Mouse (Mus musculus): ENCODE measurements around the gene Serinc3.
"Not testable (repeated sequence)": the region's sequence is repeated elsewhere in the genome, so short reads cannot be mapped to it uniquely, and the experiment has no call there.

The Serinc3 gene

DNA sequence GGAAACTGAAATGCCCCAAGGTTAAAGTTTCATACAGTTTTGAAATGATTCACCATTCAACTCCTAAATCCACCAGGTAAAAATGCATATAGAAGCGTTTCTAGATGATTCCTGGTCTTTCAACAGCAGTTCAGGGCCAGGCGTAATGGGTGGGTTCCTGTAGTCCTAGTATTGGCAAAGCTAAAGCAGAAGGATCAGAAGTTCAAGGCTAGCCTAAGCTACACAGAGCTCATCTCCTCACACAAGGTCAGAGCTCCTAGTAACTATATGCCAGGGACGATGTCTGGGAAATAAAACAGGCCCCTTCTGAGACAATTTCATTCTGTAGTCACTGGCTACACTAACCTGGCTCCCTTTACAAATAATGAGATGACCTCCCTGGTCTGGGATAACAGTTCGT is 13.7 kb downstream of the Serinc3 start:
- in situ Hi-C loops (cut with MboI, MseI): no loop called here

DNA sequence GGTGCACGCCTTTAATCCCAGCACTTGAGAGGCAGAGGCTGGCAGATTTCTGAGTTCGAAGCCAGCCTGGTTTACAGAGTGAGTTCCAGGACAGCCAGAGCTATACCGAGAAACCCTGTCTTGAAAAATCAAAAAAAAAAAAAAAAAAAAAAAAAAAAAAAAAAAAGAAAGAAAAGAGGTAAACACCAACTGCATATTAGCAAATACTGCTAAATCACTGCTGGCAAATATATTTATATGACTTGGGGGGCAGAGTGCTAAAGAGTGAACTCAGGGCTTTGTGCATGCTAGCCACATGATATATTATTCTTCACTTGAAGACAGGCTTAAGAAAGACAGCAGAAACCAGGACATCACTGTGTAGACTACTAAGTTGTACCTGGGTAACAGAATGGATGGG is 23.5 kb downstream of the Serinc3 start:
- in situ Hi-C loops (cut with MboI, MseI): not testable (repeated sequence)

DNA sequence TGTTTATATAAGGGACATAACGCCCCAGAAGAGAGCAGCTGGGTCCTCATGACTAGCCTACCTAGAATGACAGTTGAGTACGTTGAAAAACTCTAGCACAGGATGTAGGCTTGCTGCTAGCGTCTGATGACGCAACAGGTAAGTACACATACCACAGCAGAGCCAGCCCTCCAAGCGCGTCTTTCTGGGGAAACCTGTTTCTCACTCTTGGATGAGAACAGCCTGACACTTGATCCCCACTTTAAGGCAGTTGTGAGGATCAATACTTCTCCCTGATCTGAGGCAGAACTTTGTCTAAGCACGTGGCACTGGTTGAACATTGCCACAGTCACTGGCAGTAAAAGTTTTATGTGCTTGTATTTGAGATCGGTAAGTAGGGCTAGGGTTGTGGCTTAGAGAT is 24.5 kb downstream of the Serinc3 start:
- in situ Hi-C loops (cut with MboI, MseI): no loop called here

DNA sequence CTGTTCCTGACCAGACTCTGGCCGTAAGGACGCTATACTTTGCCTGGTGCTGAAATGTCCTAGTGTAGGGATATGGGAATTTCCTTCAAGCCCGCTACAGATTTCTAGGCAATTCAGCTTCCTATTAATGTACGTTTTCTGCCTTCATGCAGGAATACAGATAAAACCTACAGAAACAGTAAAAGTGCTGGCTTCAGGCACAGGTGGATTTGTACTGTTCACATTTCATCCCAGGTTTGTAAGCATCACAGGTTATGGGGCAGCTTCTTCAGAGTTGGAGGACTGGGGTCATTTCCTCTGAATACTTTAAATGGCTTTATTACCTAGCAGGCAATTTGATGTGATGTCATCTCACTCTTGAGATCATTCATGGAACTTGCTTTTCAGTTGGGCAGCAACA is 27.1 kb downstream of the Serinc3 start:
- in situ Hi-C loops (cut with MboI, MseI): no loop called here

DNA sequence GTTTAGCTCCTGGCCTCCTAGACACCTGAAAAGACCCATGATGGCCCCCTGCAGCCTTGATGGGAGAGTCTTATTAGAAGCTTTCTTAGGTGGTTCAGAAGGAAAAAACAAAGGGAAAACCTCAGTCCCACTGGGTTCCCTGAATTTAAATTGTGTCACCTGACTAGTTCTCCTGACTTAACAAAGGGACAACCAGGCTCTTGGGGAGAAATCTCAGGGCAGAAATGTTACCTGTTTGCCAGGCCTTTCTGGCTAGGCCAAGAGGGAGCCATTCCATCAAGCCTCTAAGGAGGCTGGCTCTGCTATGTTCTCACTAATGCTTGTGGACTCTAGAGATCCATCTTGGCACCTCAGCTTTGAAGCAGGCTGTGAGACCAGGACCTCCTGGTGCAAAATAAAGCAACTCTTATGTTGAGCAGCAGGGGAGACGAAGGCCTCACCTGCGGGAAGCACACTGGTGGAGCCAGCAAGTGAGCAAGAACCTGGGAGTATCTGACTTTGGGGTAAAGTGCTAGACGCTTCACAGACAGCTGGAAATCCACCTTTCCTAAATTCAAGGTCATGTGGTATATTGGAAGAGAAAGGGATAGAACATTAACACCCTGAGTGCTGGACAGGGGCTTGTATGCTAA is 27.6 kb downstream of the Serinc3 start:
- in situ Hi-C loops (cut with MboI, MseI): no loop called here

DNA sequence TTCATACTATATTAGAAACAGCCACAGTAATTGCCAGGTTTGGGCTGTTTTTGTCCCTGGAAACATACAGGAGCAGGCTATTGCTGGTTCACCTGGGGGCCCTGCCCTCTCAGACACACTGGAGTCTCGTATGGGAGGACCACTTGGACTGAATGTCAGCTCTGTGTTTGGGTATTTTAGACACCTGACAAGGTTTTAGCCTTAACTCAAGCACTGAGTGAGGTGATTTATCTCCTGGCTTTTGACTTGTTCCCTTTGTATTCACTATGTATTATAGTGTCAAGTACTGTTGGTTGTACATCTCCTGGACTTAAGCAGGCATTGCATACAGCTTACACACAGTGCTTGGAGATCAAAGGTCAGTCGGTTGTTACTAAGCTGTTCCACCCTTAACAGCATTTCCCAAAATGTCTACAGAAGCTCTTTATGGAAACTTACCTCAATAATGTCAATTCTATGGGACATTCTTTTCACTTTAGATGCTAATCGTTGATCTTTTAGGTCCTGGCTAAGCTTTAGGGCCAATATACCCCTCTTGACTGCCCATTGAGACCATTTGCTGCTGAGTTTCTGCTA is 28.2 kb downstream of the Serinc3 start:
- in situ Hi-C loops (cut with MboI, MseI): no loop called here

DNA sequence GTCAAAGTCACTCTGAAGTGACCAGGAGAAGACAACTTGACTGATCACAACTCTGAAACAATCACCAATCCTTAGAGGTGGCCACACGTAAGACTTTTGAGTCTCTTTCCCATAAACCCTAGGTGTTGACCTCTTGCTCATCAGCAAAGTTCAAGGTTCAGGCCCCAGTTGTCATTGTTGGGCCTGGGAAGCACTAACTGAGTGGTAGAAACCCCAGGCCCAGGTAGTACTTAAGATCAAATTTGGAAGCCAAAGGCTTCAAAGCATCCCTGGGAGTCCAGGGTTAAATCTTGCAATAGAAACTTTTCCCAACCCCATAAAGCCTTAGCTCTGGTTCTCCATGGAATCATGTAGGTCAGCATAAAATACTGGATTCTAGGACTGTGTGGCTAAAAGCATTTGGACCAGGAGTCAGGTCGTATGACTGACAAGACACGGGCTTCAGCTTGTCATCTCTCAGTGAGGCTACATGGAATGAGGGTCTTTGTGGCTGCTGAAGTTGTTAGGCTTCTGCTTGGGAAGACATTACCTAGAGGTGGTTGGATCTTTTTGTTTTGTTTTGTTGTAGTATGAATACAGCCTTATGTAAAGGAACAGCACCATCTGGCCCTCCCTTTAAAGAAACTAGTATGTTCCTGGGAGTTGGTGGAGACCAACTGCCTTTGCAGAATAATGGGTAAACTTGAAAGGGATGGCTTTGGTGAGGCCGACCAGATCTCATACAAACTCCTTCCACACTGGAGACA is 28.9 kb downstream of the Serinc3 start:
- in situ Hi-C loops (cut with MboI, MseI): no loop called here

DNA sequence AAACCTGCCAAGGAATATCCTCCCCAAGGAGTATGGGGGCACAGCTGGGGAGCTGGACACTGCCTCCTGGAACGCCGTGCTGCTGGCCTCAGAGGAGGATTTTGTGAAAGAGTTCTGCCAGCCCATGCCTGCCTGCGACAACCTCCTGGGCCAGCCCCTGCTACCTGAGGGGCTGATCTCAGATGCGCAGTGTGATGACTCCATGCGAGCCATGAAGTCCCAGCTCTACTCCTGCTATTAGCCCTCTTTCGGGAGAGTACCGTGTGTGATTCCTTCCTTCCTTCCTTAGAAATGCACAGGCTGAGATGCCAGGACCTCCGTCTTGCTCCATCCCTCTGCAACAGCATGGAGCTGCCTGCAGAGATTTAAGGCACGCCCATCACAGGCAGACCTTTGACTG is 29.5 kb downstream of the Serinc3 start:
- in situ Hi-C loops (cut with MboI, MseI): no loop called here

DNA sequence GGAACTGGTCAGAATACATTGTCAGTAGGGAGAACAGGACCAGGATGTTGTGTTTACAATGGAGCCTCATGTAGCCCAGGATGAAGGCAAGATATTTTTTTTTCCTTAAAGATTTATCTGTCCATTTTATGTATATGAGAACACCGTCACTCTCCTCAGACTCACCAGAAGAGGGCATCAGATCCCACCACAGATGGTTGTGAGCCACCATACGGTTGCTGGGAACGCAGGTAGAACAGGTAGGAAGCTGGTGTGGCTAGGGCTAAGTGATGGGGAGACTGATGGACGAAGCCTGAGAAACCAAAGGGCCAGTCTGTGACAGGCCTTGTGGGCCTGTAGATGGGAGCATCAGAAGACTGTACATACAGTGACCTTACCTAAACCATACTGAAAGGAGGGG is 30.9 kb downstream of the Serinc3 start:
- in situ Hi-C loops (cut with MboI, MseI): no loop called here

DNA sequence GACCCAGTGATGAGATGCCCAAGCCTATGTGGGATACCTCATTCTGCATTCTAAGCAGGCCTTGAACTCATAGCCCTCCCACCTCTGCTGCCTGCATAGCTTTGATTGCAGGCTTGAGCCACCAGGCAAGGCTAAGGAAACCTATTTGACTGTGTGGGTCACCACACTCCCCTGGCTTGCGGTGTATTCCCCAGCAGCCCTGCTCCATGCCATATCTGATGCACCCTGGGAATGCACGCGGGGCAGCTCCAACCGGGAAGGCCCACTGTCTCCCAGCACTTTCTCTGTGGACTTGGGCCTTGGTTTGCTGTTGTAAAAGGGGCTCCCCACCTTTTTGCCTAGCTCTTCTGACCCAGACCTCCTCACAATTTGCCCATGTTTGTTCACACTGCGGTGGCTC is 31.7 kb downstream of the Serinc3 start:
- in situ Hi-C loops (cut with MboI, MseI): no loop called here

DNA sequence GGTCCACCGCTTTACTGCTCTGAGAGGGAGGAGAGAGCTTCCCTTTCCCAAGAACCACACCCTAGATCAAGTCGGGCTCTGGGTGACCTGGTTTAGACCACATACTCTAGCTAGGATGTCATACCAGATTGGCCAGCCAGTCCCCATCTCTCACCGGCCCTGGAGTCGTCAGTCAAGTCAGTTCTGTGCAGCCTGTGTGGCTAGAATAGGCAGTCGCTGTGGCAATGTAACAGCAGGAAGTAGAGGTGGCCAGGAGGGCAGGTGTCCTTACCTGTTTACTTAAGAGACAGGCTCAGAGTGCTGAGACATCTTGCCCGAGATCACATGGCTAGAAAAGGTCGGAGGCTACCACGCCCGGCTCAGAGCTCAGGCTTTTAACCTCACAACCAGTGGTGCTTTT is 33.8 kb downstream of the Serinc3 start:
- in situ Hi-C loops (cut with MboI, MseI): no loop called here

DNA sequence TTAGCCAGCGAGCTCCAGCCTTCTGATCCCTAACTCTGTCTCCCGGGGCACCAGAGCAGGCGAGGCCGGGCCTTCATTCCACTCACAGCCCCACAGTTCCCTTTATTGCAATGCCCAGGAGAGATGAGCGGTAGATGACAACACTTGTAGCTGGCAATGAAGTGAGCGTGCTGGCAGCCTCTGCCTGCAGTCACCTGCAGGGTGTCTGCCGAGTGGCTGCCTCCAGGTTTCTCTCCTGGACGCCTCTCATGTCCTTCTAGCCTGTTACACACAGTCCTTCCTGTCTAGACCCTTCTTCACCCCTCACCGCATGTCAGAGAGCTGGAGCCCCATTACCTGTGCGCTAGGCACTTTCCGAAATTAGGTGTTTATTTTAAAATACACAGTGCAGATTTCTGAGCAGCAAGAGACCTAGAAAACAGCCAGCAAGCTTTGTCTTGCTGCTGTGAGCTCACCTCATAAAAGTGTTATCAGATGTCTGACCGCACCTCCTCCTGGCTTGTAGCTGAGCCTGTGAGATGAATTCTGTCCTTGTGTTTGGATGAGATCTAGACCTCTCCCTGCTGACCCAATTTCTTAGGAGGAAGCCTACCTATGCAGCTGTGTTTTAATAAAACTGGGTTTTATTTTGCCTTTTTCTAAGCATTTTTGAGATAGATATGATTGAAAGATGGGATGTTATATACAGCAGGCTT is 35.5 kb downstream of the Serinc3 start:
- in situ Hi-C loops (cut with MboI, MseI): loop anchor here in 1 of 2 experiments (10.0 kb wide), 1 partner anchor 535 kb away; no protein-coding TSS in a partner anchor

DNA sequence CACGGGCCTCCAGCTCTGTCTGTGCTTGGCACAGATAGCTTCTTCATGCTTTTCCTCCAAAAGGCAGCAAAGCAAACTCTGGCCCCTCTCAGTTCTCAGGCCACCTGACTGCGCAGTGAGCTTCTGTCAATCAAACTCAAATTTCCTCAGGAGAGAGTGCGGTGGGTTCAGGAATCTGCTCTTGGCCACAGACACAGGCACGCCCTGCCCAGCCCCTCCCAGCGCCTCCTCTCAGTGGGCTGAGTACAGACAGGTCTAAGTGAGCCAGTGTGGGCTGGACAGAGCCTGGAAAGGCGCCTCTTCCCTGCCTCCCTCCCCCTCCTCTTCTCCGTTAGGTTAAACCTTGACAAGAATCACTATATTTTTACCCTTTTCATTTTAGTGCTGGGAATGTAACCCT is 36.9 kb downstream of the Serinc3 start:
- in situ Hi-C loops (cut with MboI, MseI): loop anchor here in 1 of 2 experiments (10.0 kb wide), 1 partner anchor 533 kb away; no protein-coding TSS in a partner anchor

DNA sequence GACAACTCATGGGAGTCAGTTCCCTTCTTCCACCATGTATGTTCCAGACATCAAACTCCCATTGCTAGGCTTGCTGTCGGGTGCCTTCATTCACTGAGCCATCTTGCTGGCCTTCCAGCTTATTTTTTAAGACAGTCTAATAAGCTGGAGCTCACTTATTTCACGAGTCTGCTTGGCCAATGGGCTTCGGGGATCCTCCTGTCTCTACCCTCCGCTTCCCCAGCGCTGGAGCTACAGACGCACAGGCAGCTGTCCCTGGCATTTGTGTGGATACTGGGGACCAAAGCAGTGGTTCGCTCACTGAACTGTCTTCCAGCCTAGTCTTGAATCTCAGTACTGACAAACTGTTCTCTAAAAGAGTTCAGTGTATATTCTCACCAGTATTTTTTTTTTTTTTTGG is 38.8 kb downstream of the Serinc3 start:
- in situ Hi-C loops (cut with MboI, MseI): loop anchor here in 1 of 2 experiments (10.0 kb wide), 1 partner anchor 531 kb away; no protein-coding TSS in a partner anchor

DNA sequence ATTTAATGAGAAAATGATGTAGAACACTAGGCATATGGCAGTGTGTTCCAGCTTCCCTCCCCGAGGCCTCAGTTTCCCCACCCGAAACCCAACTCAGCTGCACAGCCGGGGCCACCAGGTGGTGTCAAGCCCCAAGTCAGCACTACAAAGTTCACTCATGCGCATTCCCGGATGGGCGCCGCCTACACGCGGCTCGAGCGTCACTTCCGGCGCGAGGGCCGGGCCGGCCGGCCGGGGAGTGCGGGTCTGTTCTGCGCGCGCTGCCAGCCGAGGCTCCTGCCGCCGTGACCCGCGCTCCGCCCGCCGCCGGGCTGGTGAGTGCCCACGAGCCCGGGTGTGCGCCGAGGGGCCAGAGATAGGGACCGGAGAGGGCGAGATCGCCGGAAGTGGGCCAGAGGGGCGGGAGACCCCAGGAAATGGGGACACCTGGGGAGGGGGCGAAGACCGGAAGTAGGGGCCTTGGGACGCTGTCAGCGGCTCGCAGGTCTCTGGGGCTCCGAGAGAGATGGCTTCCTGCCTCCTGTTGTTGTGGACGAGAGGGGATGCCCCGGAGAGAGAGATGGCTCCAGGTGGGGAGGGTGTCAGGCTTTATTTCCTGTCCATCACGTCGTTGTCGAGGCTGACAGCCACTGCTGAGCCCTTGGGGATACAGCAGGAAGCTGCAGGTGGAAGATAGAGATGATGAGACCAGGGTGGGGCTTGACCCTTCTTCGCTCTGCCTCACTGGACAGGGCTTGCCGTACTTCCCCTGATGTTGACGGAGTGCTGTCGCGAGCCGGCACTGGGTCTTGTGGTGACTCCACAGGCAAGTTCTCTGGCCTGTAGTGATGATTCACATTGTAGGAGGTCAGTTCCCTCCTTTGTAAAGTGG is 42.6 kb downstream of the Serinc3 start, which contains the start of gene Ttpal:
Ttpal (plus strand) TSS at position 214 of the 871 bp plus-strand sequence.
- in situ Hi-C loops (cut with MboI, MseI): loop anchor here in 1 of 2 experiments (5.0 to 10.0 kb wide), 2 partner anchors 40 to 528 kb away; no protein-coding TSS in a partner anchor

DNA sequence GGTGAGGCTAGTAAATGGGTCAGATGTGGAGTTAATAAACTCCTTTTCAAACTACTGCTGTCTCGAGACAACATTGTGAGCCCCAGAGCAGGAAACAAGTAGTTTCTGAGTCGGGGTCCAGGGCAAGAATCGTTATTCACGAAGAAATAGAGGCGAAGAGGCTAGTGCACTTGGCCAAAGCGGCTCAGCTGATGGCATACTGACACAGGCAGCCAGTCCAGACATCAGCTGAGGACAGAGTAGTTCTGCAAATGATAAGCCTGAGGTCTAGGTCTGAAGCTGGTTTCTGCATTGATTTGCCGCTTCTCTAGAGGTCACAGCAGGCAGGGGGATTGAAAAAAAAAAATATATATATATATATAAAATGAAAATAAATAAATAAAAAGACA is 43.2 kb downstream of the Serinc3 start:
- in situ Hi-C loops (cut with MboI, MseI): loop anchor here in 1 of 2 experiments (5.0 to 10.0 kb wide), 2 partner anchors 41 to 527 kb away; no protein-coding TSS in a partner anchor

DNA sequence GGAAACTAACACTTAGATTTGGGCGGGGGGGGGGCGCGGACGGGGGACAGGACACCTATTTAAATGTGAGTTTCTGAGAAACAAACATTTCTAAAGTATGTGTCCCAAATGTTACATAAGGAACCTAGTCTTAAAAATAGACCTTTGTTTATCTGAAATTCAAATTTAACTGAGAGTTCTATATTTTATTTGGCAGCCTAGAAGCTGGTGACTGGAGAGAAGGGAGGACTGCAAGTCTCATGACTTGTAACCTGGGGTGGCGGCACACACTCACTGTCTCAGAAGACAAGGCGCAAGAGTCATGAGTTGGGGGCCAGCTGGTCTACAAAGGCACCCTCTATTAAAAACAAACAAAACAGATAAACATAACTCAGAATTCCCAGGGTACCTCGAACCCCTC is 43.9 kb downstream of the Serinc3 start:
- in situ Hi-C loops (cut with MboI, MseI): loop anchor here in 1 of 2 experiments (5.0 to 10.0 kb wide), 2 partner anchors 41 to 526 kb away; no protein-coding TSS in a partner anchor

DNA sequence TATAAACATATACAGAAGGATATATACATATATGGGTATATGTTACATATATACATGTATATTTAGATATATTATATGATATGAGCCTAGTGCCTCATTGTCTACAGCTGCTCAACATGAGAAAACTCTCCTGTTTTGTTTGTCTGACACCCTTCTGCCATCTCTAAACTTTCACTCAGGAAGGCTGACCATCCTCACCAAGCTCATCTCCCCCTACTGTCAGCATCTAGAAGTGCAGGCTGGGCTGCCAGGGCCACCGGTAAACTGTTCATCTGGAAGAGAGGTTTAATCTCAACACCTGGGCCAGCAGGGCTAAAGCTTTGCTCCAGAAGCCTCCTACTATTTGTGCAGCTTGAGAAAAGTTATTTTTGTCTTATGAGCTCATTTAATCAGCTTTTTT is 45.7 kb downstream of the Serinc3 start:
- in situ Hi-C loops (cut with MboI, MseI): loop anchor here in 1 of 2 experiments (5.0 kb wide), 1 partner anchor 67 kb away; no protein-coding TSS in a partner anchor

DNA sequence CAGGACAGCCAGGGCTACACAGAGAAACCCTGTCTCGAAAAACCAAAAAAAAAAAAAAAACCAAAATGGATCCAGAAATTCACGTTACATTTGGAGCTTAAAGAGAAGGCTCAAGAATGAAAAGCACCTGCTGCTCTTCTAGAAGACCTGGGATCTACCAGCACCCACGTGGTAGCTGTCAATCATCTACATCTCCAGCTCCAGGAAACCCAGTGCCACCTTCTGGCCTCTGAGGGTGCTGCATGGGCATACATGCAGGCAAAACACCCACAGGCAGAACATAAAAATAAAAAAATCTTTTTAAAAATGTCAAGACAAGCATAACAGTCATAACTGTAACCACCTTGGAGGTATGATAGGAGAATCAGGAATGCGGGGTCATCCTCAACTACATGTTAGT is 47.3 kb downstream of the Serinc3 start:
- in situ Hi-C loops (cut with MboI, MseI): loop anchor here in 1 of 2 experiments (5.0 kb wide), 1 partner anchor 65 kb away; no protein-coding TSS in a partner anchor

DNA sequence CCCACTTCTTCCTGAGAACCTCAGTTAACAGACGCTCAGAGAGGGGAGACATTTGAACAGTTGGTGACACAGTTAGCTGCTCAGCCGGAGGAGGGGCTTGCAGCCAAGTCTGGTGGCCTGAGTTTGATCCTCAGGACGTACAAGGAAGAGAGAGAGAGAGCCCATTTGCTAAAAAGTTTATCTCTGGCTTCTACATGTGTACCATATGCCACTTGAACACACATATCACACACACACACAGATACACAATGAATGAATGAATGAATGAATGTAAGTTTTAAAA is 48.1 kb downstream of the Serinc3 start:
- in situ Hi-C loops (cut with MboI, MseI): loop anchor here in 1 of 2 experiments (5.0 kb wide), 1 partner anchor 65 kb away; no protein-coding TSS in a partner anchor
